Mouse (Mus musculus): ENCODE results near the gene Atic.

- TF ChIP-seq CTCF (conservative IDR thresholded peaks at IDR 0.05; ENCODE audit: insufficient read depth, insufficient read length, low read depth, low read length) (peak; percentile 81), POLR2A (IDR thresholded peaks at IDR 0.05; ENCODE audit: low read depth, low read length) (no peak)
Observed at GRCm38 (mm10) chr1:71531653-71532052, 25.3 kb upstream of the Atic start.
